8 mouse cellular contexts compared by ENCODE assay signal in genomic region chr5:30887331-30887761, GRCm38 (mm10). TPM values are rescaled to one million over a fixed set of nuclear protein-coding genes. Genes with fewer than 3 reads are reported as not detected.
DNase-seq lines count a peak whose midpoint lies in the region; ATAC-seq and TF ChIP-seq lines count a peak whose summit lies in the region.

No protein-coding gene starts in this region.

- peak overlapping the region; percentile 60 for H3K9ac ChIP-seq in embryonic facial prominence, embryonic 11.5 days (replicated peaks; ENCODE audit: low read length)
- peak overlapping the region; percentile 76 for H3K9ac ChIP-seq in heart, embryonic 15.5 days

- no peak for TF ChIP-seq CTCF in E14TG2a.4 (conservative IDR thresholded peaks at IDR 0.05; ENCODE audit: low read length)

- H3K4me1 ChIP-seq in E14TG2a.4 (replicated peaks; ENCODE audit: low read depth, low read length), result peaks cover 35% of the 10 kb centered on the region
- peaks cover 2% of the 10 kb centered on the region; the same call in 1 of the 2 replicates for H3K4me1 ChIP-seq in embryonic facial prominence, embryonic 11.5 days (ENCODE audit: control insufficient read depth, insufficient read depth, low read length)
- H3K4me1 ChIP-seq in heart, embryonic 15.5 days (replicated peaks), result peaks cover 22% of the 10 kb centered on the region

- DNase-seq in adrenal gland, postnatal 25 days, result peak; percentile 66
- peak; percentile 82 for DNase-seq in embryonic facial prominence, embryonic 11.5 days (ENCODE audit: low spot score)
- peak; percentile 76 to 84 for DNase-seq in kidney, postnatal 4 days
- peak; percentile 81 for DNase-seq in lung, postnatal 36 days
- peak; percentile 82 for DNase-seq in retina, embryonic 14.5 days (ENCODE audit: low spot score)
- DNase-seq in thymus, postnatal 4 days, result peak; percentile 76

- H3K9me3 ChIP-seq in E14TG2a.4 (ENCODE audit: low read length), result no peaks in the 10 kb centered on the region
- no peaks in the 10 kb centered on the region for H3K9me3 ChIP-seq in embryonic facial prominence, embryonic 11.5 days (replicated peaks; ENCODE audit: control insufficient read depth, low read length)
- H3K9me3 ChIP-seq in heart, embryonic 15.5 days (replicated peaks), result no peaks in the 10 kb centered on the region

- under 1% methylated on average over 19 of the region's 19 CpGs for WGBS in embryonic facial prominence, embryonic 11.5 days
- WGBS in heart, embryonic 15.5 days, result under 1% methylated on average over 19 of the region's 19 CpGs

- H3K27ac ChIP-seq in embryonic facial prominence, embryonic 11.5 days (replicated peaks; ENCODE audit: low read depth, low read length), result peak overlapping the region; percentile 85
- H3K27ac ChIP-seq in heart, embryonic 15.5 days, result peak overlapping the region; percentile 96

- peak; percentile 61 for ATAC-seq in embryonic facial prominence, embryonic 11.5 days (replicated peaks; ENCODE audit: insufficient number of reproducible peaks, low FRiP score, low TSS enrichment, low read depth)
- peak; percentile 45 for ATAC-seq in heart, embryonic 15.5 days (replicated peaks; ENCODE audit: insufficient number of reproducible peaks, insufficient read depth, low FRiP score, low read depth)

- no peaks in the 10 kb centered on the region for H3K27me3 ChIP-seq in E14TG2a.4 (ENCODE audit: insufficient read depth, low read length)
- no peaks in the 10 kb centered on the region for H3K27me3 ChIP-seq in embryonic facial prominence, embryonic 11.5 days (ENCODE audit: control insufficient read depth, insufficient read depth, low read length)
- no peaks in the 10 kb centered on the region for H3K27me3 ChIP-seq in heart, embryonic 15.5 days

- peak overlapping the region; percentile 85 for H3K4me2 ChIP-seq in embryonic facial prominence, embryonic 11.5 days (ENCODE audit: low read depth, low read length)
- H3K4me2 ChIP-seq in heart, embryonic 15.5 days, result peak overlapping the region; percentile 87

- peaks cover 24% of the 10 kb centered on the region for H3K36me3 ChIP-seq in E14TG2a.4 (ENCODE audit: insufficient read depth, low read length)
- no peaks in the 10 kb centered on the region; the same call in 1 of the 2 replicates for H3K36me3 ChIP-seq in embryonic facial prominence, embryonic 11.5 days (replicated peaks; ENCODE audit: control insufficient read depth, insufficient read depth, low read depth, low read length)
- H3K36me3 ChIP-seq in heart, embryonic 15.5 days, result peaks cover 13% of the 10 kb centered on the region; the same call in 1 of the 2 replicates

- peak overlapping the region; percentile 91 for H3K4me3 ChIP-seq in E14TG2a.4 (replicated peaks; ENCODE audit: low read length)
- peak overlapping the region; percentile 70 for H3K4me3 ChIP-seq in embryonic facial prominence, embryonic 11.5 days (ENCODE audit: low read depth, low read length)
- peak overlapping the region; percentile 89 for H3K4me3 ChIP-seq in heart, embryonic 15.5 days

RNA-seq across cellular contexts. Expression of gene Agbl5, which starts 1.1 kb away (rescaled TPM):
- 12.1 and 17.3 TPM in 2 replicates for total RNA-seq in adrenal gland, postnatal 25 days (2021)
- polyA plus RNA-seq in embryonic facial prominence, embryonic 11.5 days (2014; fragmentation: Nextera tagmentation; extraction: Ambion mirVana), result 31.5 and 33.0 TPM in 2 replicates
- polyA plus RNA-seq in heart, embryonic 15.5 days (2015; fragmentation: Nextera tagmentation; extraction: Ambion mirVana), result 8.9 and 11.9 TPM in 2 replicates

RNA-seq across cellular contexts. Expression of gene Tmem214, which starts 19.5 kb away (rescaled TPM):
- total RNA-seq in adrenal gland, postnatal 25 days (2021), result 49.2 and 52.8 TPM in 2 replicates
- polyA plus RNA-seq in embryonic facial prominence, embryonic 11.5 days (2014; fragmentation: Nextera tagmentation; extraction: Ambion mirVana), result 37.5 and 42.3 TPM in 2 replicates
- 57.5 and 67.2 TPM in 2 replicates for polyA plus RNA-seq in heart, embryonic 15.5 days (2015; fragmentation: Nextera tagmentation; extraction: Ambion mirVana)

RNA-seq across cellular contexts. Expression of gene Ost4, which starts 20.2 kb away (rescaled TPM):
- total RNA-seq in adrenal gland, postnatal 25 days (2021), result 190 and 207 TPM in 2 replicates
- polyA plus RNA-seq in embryonic facial prominence, embryonic 11.5 days (2014; fragmentation: Nextera tagmentation; extraction: Ambion mirVana), result 347 and 379 TPM in 2 replicates
- 372 and 381 TPM in 2 replicates for polyA plus RNA-seq in heart, embryonic 15.5 days (2015; fragmentation: Nextera tagmentation; extraction: Ambion mirVana)

RNA-seq across cellular contexts. Expression of gene Emilin1, which starts 25.9 kb away (rescaled TPM):
- 41.3 and 57.2 TPM in 2 replicates for total RNA-seq in adrenal gland, postnatal 25 days (2021)
- polyA plus RNA-seq in embryonic facial prominence, embryonic 11.5 days (2014; fragmentation: Nextera tagmentation; extraction: Ambion mirVana), result 79.7 and 95.4 TPM in 2 replicates
- polyA plus RNA-seq in heart, embryonic 15.5 days (2015; fragmentation: Nextera tagmentation; extraction: Ambion mirVana), result 125 and 179 TPM in 2 replicates

RNA-seq across cellular contexts. Expression of gene Khk, which starts 33.9 kb away (rescaled TPM):
- 28.5 and 58.5 TPM in 2 replicates for total RNA-seq in adrenal gland, postnatal 25 days (2021)
- polyA plus RNA-seq in embryonic facial prominence, embryonic 11.5 days (2014; fragmentation: Nextera tagmentation; extraction: Ambion mirVana), result 9.2 and 9.9 TPM in 2 replicates
- polyA plus RNA-seq in heart, embryonic 15.5 days (2015; fragmentation: Nextera tagmentation; extraction: Ambion mirVana), result 12.4 and 13.9 TPM in 2 replicates

Comparison
In these comparisons a context has a peak if more than half of its experiments do, and no peak if none do; other contexts are left out.
1. Peak in every context shown above with its lines: DNase-seq, ATAC-seq, H3K4me3 ChIP-seq and H3K27ac ChIP-seq.